Mouse (Mus musculus) megakaryocyte, embryonic 14.5 days (primary cell): ENCODE data around the gene Pacsin1. TPM values are rescaled to one million over a fixed set of nuclear protein-coding genes. Genes with fewer than 3 reads are reported as not detected.

ENCODE experiments used
- H3K27me3 ChIP-seq: replicated peaks from 2 replicates; pipeline ENCODE3; 2012; ENCODE audit warnings: inconsistent platforms
- H3K36me3 ChIP-seq: replicated peaks from 2 replicates; pipeline ENCODE3; 2012; ENCODE audit warnings: low read length, inconsistent platforms, mixed read lengths
- H3K4me1 ChIP-seq: 2 replicates; pipeline ENCODE4 v1.6.1; 2012; ENCODE audit warnings: inconsistent platforms
- H3K4me3 ChIP-seq: replicated peaks from 2 replicates; pipeline ENCODE3; 2012; ENCODE audit warnings: moderate library complexity, mild to moderate bottlenecking, inconsistent platforms
- H3K9me3 ChIP-seq: 2 replicates; pipeline ENCODE4 v1.6.1; 2012; ENCODE audit warnings: inconsistent platforms
- FLI1 ChIP-seq: IDR thresholded peaks from 2 replicates; pipeline ENCODE4 v1.6.1; 2012; ENCODE audit warnings: low read length, inconsistent platforms, mixed read lengths
- GATA1 ChIP-seq: IDR thresholded peaks from 3 replicates; pipeline ENCODE4 v1.6.1; 2012; ENCODE audit warnings: mixed read lengths, low read length, inconsistent platforms, borderline replicate concordance
- polyA plus RNA-seq: library from polyadenylated mRNA; stranded (reverse); fragments of >175 nt; gene quantifications from 2 replicates; pipeline ENCODE4 v1.2.3, GENCODE M21; 2012; ENCODE audit warnings: low replicate concordance; ENCODE audit not compliant: insufficient read depth

The Pacsin1 gene
- polyA plus RNA-seq, 1 experiment, result 0.36 TPM

- Histone ChIP-seq H3K4me1 (peaks cover 20% of the 10 kb centered on the region), H3K36me3 (no peaks in the 10 kb centered on the region), H3K4me3 (no peak overlapping the region), H3K27me3 (peaks cover 45% of the 10 kb centered on the region), H3K9me3 (peaks cover 9% of the 10 kb centered on the region)
- TF ChIP-seq FLI1 (no peak), GATA1 (no peak)
Observed at GRCm38 (mm10) chr17:27677756-27678155, 22.4 kb downstream of the Pacsin1 start.

GRCm38 (mm10) chr17:27678924-27679813, 23.9 kb downstream of the Pacsin1 start:
- Histone ChIP-seq H3K27me3 (peaks cover 57% of the 10 kb centered on the region), H3K4me1 (peaks cover 20% of the 10 kb centered on the region), H3K36me3 (no peaks in the 10 kb centered on the region), H3K4me3 (no peak overlapping the region), H3K9me3 (peaks cover 9% of the 10 kb centered on the region)
- TF ChIP-seq FLI1 (no peak), GATA1 (no peak)

GRCm38 (mm10) chr17:27684886-27685549, 29.7 kb downstream of the Pacsin1 start:
- H3K27me3 ChIP-seq, result peaks cover 79% of the 10 kb centered on the region
- H3K4me1 ChIP-seq, result peaks cover 56% of the 10 kb centered on the region
- TF ChIP-seq GATA1 (no peak), FLI1 (no peak)

GRCm38 (mm10) chr17:27685550-27685913, 30.2 kb downstream of the Pacsin1 start:
- H3K36me3 ChIP-seq, result no peaks in the 10 kb centered on the region
- peak overlapping the region; percentile 84 for H3K4me3 ChIP-seq
- H3K9me3 ChIP-seq, result peaks cover 26% of the 10 kb centered on the region
- peaks cover 83% of the 10 kb centered on the region for H3K27me3 ChIP-seq
- TF ChIP-seq FLI1 (no peak), GATA1 (no peak)
- H3K4me1 ChIP-seq, result peaks cover 61% of the 10 kb centered on the region

More at GRCm38 (mm10) chr17:27684886-27685549, 29.7 kb downstream of the Pacsin1 start:
- H3K9me3 ChIP-seq, result peaks cover 26% of the 10 kb centered on the region
- H3K36me3 ChIP-seq, result no peaks in the 10 kb centered on the region
- H3K4me3 ChIP-seq, result peak overlapping the region; percentile 84

GRCm38 (mm10) chr17:27686395-27686794, 31.1 kb downstream of the Pacsin1 start:
- Histone ChIP-seq H3K27me3 (peaks cover 82% of the 10 kb centered on the region), H3K9me3 (peaks cover 23% of the 10 kb centered on the region), H3K36me3 (no peaks in the 10 kb centered on the region), H3K4me3 (no peak overlapping the region), H3K4me1 (peaks cover 69% of the 10 kb centered on the region)
- TF ChIP-seq FLI1 (no peak), GATA1 (no peak)

- Histone ChIP-seq H3K4me1 (peaks cover 57% of the 10 kb centered on the region), H3K27me3 (peaks cover 44% of the 10 kb centered on the region), H3K4me3 (peak overlapping the region; percentile 77), H3K9me3 (peaks cover 50% of the 10 kb centered on the region), H3K36me3 (no peaks in the 10 kb centered on the region)
- TF ChIP-seq GATA1, result no peak
- no peak for TF ChIP-seq FLI1
Observed at GRCm38 (mm10) chr17:27690993-27691693, 35.8 kb downstream of the Pacsin1 start.

- TF ChIP-seq FLI1, result no peak
- no peak for TF ChIP-seq GATA1
- no peak overlapping the region for H3K4me3 ChIP-seq
- H3K36me3 ChIP-seq, result no peaks in the 10 kb centered on the region
- H3K4me1 ChIP-seq, result peaks cover 33% of the 10 kb centered on the region
- peaks cover 27% of the 10 kb centered on the region for H3K27me3 ChIP-seq
- peaks cover 43% of the 10 kb centered on the region for H3K9me3 ChIP-seq
Observed at GRCm38 (mm10) chr17:27699641-27700244, 44.4 kb downstream of the Pacsin1 start.

- no peak for TF ChIP-seq FLI1
- no peak for TF ChIP-seq GATA1
- no peaks in the 10 kb centered on the region for H3K36me3 ChIP-seq
- peaks cover 36% of the 10 kb centered on the region for H3K4me1 ChIP-seq
- H3K4me3 ChIP-seq, result peak overlapping the region; percentile 38
- H3K27me3 ChIP-seq, result peaks cover 35% of the 10 kb centered on the region
- peaks cover 38% of the 10 kb centered on the region for H3K9me3 ChIP-seq
Observed at GRCm38 (mm10) chr17:27700812-27701211, 45.5 kb downstream of the Pacsin1 start.

GRCm38 (mm10) chr17:27701856-27702255, 46.5 kb downstream of the Pacsin1 start:
- Histone ChIP-seq H3K4me3 (no peak overlapping the region), H3K4me1 (peaks cover 37% of the 10 kb centered on the region), H3K36me3 (no peaks in the 10 kb centered on the region), H3K27me3 (peaks cover 42% of the 10 kb centered on the region), H3K9me3 (peaks cover 38% of the 10 kb centered on the region)
- no peak for TF ChIP-seq GATA1
- TF ChIP-seq FLI1, result no peak

- peaks cover 38% of the 10 kb centered on the region for H3K4me1 ChIP-seq
- peaks cover 47% of the 10 kb centered on the region for H3K27me3 ChIP-seq
- no peaks in the 10 kb centered on the region for H3K36me3 ChIP-seq
- peaks cover 35% of the 10 kb centered on the region for H3K9me3 ChIP-seq
- peak overlapping the region; percentile 91 for H3K4me3 ChIP-seq
- no peak for TF ChIP-seq FLI1
- TF ChIP-seq GATA1, result no peak
Observed at GRCm38 (mm10) chr17:27702518-27702917, 47.2 kb downstream of the Pacsin1 start.
